Mouse (Mus musculus) adrenal gland, adult 18-20 months (tissue): ENCODE results near the gene Chat. TPM values are rescaled to one million over a fixed set of nuclear protein-coding genes. Genes with fewer than 3 reads are reported as not detected.

Experiments
- DNase-seq, 2 experiments: peaks; one replicate each; pipeline ENCODE4 v3.0.0; 2021 to 2022; ENCODE audit warnings: low spot score in 2 of 2
- long read RNA-seq, 2 experiments: library from polyadenylated mRNA; stranded (forward); transcript quantifications; one replicate each; pipeline ENCODE4 v2.0.0; 2021
- total RNA-seq, 2 experiments: library from RNA; stranded (reverse); gene quantifications; 1 replicate in 1 of 2; 2 replicates in 1 of 2; pipeline ENCODE4 v1.2.3; 2021

The Chat gene
- total RNA-seq, result not detected
- long read RNA-seq, experiment 1, result 0 reads
- long read RNA-seq, experiment 2, result 0 reads

GRCm38 (mm10) chr14:32465889-32466288, at the start of gene Chat:
Gene Chat (minus strand): TSS chr14:32465989.
- DNase-seq, result no peak

GRCm38 (mm10) chr14:32513336-32514032, 47.7 kb upstream of the Chat start, which contains the start of gene Ercc6:
Gene Ercc6 (plus strand): TSS chr14:32513521.
- DNase-seq, result peak; percentile 94 to 95

- DNase-seq, result no peak
These were observed 47.1 kb upstream of the Chat start for GRCm38 (mm10) chr14:32512912-32513311.

GRCm38 (mm10) chr14:32509443-32509961, 43.7 kb upstream of the Chat start:
- DNase-seq, result no peak

DNA sequence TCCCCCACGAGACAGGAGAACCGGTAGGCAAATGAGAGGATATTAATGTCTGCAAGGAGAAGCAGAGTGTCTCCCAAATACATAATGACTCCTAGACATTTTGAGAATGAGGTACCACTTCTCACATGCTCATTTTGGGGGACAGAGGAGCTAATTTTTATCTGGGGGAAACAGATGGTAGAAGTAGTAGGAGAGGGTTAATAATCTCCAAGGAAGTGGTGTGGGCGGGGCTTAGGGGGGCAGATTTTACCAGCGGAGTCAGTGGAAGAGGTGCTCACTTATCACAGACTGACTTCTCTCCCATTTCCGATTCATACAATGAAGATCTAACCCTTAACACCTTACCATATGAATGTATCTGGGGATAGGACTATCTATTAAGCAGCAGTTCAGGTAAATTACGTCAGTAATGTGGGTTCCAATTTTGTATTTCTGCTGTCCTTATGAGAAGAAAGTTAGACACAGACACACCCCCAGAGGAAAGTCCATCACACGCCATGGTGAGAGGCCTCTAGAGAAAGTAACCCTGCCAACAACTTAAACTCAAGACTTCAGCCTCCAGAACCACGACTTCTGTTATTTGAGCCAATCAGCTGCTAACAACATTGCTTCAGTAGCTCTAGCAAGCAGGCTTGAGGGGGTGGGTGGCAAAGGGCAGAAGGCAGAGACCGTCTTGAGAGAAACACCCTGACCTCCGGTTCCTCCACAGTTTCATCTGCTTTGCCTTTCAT, 42.5 kb upstream of the Chat start:
- no peak for DNase-seq

GRCm38 (mm10) chr14:32507216-32507615, 41.4 kb upstream of the Chat start:
- DNase-seq, result no peak

DNA sequence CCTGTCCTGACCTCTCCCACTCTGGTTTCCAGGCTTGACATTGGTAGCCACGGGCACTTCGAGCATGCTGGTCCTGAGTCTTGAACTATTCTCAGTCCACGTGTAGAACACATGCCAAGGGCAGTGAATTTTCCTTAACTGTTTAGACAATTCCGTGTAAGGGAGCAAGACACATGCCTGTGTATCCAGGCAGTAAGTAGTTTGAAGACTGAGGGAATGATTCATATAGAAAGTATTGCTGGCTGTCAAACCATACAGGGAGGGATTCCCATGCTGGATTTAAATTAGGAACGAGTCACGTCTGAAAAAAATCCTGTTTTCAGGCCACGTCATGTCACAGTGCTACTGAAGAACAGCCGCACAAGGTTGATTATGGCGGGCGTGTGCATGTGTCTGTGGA, 40.5 kb upstream of the Chat start:
- no peak for DNase-seq

GRCm38 (mm10) chr14:32503897-32504296, 38.1 kb upstream of the Chat start:
- no peak for DNase-seq

- no peak for DNase-seq
These were observed 37.2 kb upstream of the Chat start for GRCm38 (mm10) chr14:32502764-32503688.

DNA sequence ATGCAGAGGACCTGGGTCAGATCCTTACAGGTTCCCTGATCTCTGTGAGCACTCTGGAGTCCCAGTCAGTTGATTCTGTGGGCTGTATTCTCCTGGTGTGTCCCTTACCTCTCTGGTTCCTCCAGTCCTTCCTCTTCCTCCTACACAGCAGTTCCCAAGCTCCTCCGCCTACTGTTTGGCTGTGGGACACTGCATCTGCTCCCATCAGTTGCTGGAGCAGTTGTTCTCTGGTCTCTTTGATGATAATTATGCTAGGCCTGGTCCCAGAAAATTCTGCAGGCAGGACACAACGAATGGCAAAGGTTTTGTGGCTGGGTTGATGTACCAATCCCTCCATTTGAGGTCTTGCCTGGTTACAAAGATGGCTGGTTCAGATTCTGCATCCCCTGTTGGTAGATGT, 35.5 kb upstream of the Chat start:
- no peak for DNase-seq

- DNase-seq, result no peak
These were observed 30.5 kb upstream of the Chat start for GRCm38 (mm10) chr14:32496115-32496850.

- peak in 1 of 2 experiments; percentile 7 for DNase-seq
These were observed 26.7 kb upstream of the Chat start for GRCm38 (mm10) chr14:32492521-32492920.

- no peak for DNase-seq
These were observed 16.3 kb upstream of the Chat start for GRCm38 (mm10) chr14:32482061-32482460.

DNA sequence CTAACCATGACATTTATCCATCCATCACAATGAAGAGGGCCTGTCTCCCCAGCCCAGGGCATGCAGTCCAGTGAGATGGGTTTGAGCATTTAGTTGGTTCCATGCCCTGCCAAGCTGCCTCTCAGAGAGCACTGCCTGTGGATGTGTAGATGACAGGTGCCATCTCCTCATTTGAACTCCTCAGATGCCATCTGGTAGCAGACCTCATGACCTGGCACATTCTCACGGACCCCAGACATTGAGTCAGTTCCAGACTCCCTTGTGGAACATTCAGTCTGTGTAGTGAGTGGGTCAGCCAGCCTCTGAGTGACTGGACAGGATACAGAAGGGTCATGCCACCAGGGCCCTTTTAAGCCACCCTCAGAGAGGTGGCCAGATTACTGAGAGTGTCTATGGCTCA, 11.8 kb upstream of the Chat start:
- no peak for DNase-seq

GRCm38 (mm10) chr14:32476559-32476958, 10.8 kb upstream of the Chat start:
- no peak for DNase-seq

GRCm38 (mm10) chr14:32472996-32473395, 7.2 kb upstream of the Chat start:
- DNase-seq, result peak; percentile 42 to 44

DNA sequence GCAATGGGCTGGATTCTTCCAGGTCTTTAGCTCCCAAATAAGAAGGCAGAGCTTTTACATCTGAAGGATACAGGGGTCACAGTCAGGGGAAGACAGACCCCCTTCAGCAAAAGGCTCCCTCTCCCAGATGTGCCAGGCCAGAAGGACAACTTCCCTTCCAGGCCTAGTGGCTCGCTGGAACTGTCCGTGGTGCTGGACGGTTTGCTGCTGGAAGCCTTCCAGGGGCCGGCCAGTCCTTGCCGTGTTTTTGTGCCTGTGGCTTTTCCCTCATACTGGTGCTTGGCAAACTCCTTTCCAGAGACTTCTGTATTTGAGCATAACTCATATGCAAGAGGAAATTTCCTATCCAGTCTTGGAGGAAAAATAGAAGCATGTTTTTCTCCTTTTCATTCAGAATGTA, 1.8 kb upstream of the Chat start:
- peak; percentile 59 to 60 for DNase-seq

DNA sequence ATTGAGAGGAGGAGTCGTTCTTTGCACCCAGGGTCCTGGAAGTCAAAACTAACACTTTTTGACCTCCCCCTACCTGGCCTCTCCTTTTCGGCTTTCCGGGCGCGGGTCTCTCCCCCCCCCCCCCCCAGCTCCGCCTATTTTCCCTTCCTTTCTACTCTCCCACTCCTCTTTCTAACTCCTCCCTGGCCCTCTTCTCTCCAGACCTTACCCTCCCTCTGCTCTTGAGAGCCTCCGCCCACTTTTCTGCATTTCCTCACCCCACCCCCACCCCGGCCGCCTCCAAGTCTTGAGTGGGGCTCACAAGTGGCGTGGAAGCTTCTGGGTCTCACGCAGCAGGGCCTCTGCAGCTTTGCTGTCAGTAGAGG, 301 bp downstream of the Chat start:
- DNase-seq, result no peak

GRCm38 (mm10) chr14:32464601-32465505, 936 bp downstream of the Chat start, which contains the start of gene Slc18a3:
Gene Slc18a3 (minus strand): TSS chr14:32464850.
- DNase-seq, result no peak
